Mouse (Mus musculus): Measurements from ENCODE around the gene Arid1b. TPM values are rescaled to one million over a fixed set of nuclear protein-coding genes. Genes with fewer than 3 reads are reported as not detected.
A peak's percentile ranks its signal among the peaks of the same experiment; 100 is the strongest.

Gene Arid1b
- polyA plus RNA-seq, 1 experiment from 2014 or later = 17.4 TPM

GRCm38 (mm10) chr17:5269774-5270173 is 275.6 kb downstream of the Arid1b start:
- peaks cover 27% of the 10 kb centered on the region; the same call in 1 of the 2 replicates for H3K4me1 ChIP-seq
- no peak for ATAC-seq (ENCODE audit: low FRiP score, low read depth)
- H3K4me2 ChIP-seq (replicated peaks) = no peak overlapping the region
- H3K36me3 ChIP-seq = 0 out of 2 replicates have a peak, but pooled peaks cover under 1% of the 10 kb centered on the region
- H3K9me3 ChIP-seq = no peaks in the 10 kb centered on the region
- no peak overlapping the region for H3K4me3 ChIP-seq
- WGBS = 85% methylated on average over 16 of the region's 16 CpGs
- H3K27me3 ChIP-seq = no peaks in the 10 kb centered on the region
- H3K9ac ChIP-seq (replicated peaks) = no peak overlapping the region
- no peak overlapping the region for H3K27ac ChIP-seq (replicated peaks)

- H3K4me2 ChIP-seq (replicated peaks) = no peak overlapping the region
- 66% methylated on average over 6 of the region's 6 CpGs for WGBS
- H3K27ac ChIP-seq (replicated peaks) = no peak overlapping the region
- H3K4me1 ChIP-seq = peaks cover 27% of the 10 kb centered on the region; the same call in 1 of the 2 replicates
- H3K36me3 ChIP-seq = no peaks in the 10 kb centered on the region
- no peaks in the 10 kb centered on the region for H3K9me3 ChIP-seq
- no peak for ATAC-seq (ENCODE audit: low FRiP score, low read depth)
- no peaks in the 10 kb centered on the region for H3K27me3 ChIP-seq
- no peak overlapping the region for H3K9ac ChIP-seq (replicated peaks)
- H3K4me3 ChIP-seq = no peak overlapping the region
Observed at GRCm38 (mm10) chr17:5270823-5271222, 276.7 kb downstream of the Arid1b start.

GRCm38 (mm10) chr17:5273118-5273517 is 279.0 kb downstream of the Arid1b start:
- ATAC-seq (ENCODE audit: low FRiP score, low read depth) = no peak
- Histone ChIP-seq H3K4me1 (peaks cover 18% of the 10 kb centered on the region; the same call in 1 of the 2 replicates), H3K36me3 (no peaks in the 10 kb centered on the region; the same call in 1 of the 2 replicates), H3K4me3 (no peak overlapping the region), H3K4me2 (replicated peaks) (no peak overlapping the region), H3K9ac (replicated peaks) (no peak overlapping the region), H3K9me3 (no peaks in the 10 kb centered on the region), H3K27ac (replicated peaks) (no peak overlapping the region), H3K27me3 (no peaks in the 10 kb centered on the region)
- 92% methylated on average over 3 of the region's 3 CpGs for WGBS

- no peak overlapping the region for H3K27ac ChIP-seq (replicated peaks)
- no peak for ATAC-seq (ENCODE audit: low FRiP score, low read depth)
Observed at GRCm38 (mm10) chr17:5273685-5274084, 279.6 kb downstream of the Arid1b start.

GRCm38 (mm10) chr17:5274429-5274828 is 280.3 kb downstream of the Arid1b start:
- Histone ChIP-seq H3K9me3 (no peaks in the 10 kb centered on the region), H3K9ac (replicated peaks) (no peak overlapping the region), H3K36me3 (peaks cover 9% of the 10 kb centered on the region; the same call in 1 of the 2 replicates), H3K4me2 (replicated peaks) (no peak overlapping the region), H3K27ac (replicated peaks) (no peak overlapping the region), H3K27me3 (no peaks in the 10 kb centered on the region), H3K4me1 (peaks cover 18% of the 10 kb centered on the region; the same call in 1 of the 2 replicates), H3K4me3 (no peak overlapping the region)
- ATAC-seq (ENCODE audit: low FRiP score, low read depth) = no peak
- WGBS = 82% methylated on average over 3 of the region's 3 CpGs

More at GRCm38 (mm10) chr17:5273685-5274084, 279.6 kb downstream of the Arid1b start:
- Histone ChIP-seq H3K9ac (replicated peaks) (no peak overlapping the region), H3K4me3 (no peak overlapping the region), H3K4me1 (peaks cover 18% of the 10 kb centered on the region; the same call in 1 of the 2 replicates), H3K9me3 (no peaks in the 10 kb centered on the region), H3K36me3 (peaks cover 2% of the 10 kb centered on the region; the same call in 1 of the 2 replicates), H3K27me3 (no peaks in the 10 kb centered on the region), H3K4me2 (replicated peaks) (no peak overlapping the region)
- 90% methylated on average over 3 of the region's 3 CpGs for WGBS

- H3K4me3 ChIP-seq = no peak overlapping the region
- no peak overlapping the region for H3K4me2 ChIP-seq (replicated peaks)
- H3K4me1 ChIP-seq = peaks cover 16% of the 10 kb centered on the region; the same call in 1 of the 2 replicates
- no peaks in the 10 kb centered on the region for H3K27me3 ChIP-seq
- ATAC-seq (ENCODE audit: low FRiP score, low read depth) = no peak
- H3K9ac ChIP-seq (replicated peaks) = no peak overlapping the region
- 95% methylated on average over 6 of the region's 6 CpGs for WGBS
- no peaks in the 10 kb centered on the region for H3K9me3 ChIP-seq
- H3K36me3 ChIP-seq = peaks cover 9% of the 10 kb centered on the region; the same call in 1 of the 2 replicates
- no peak overlapping the region for H3K27ac ChIP-seq (replicated peaks)
Observed at GRCm38 (mm10) chr17:5275749-5276148, 281.6 kb downstream of the Arid1b start.

- 0 out of 2 replicates have a peak, but pooled peaks cover under 1% of the 10 kb centered on the region for H3K4me1 ChIP-seq
- peaks cover 9% of the 10 kb centered on the region; the same call in 1 of the 2 replicates for H3K36me3 ChIP-seq
- no peak overlapping the region for H3K27ac ChIP-seq (replicated peaks)
- H3K9ac ChIP-seq (replicated peaks) = no peak overlapping the region
- no peaks in the 10 kb centered on the region for H3K27me3 ChIP-seq
- H3K4me3 ChIP-seq = no peak overlapping the region
- H3K9me3 ChIP-seq = no peaks in the 10 kb centered on the region
- no peak for ATAC-seq (ENCODE audit: low FRiP score, low read depth)
- H3K4me2 ChIP-seq (replicated peaks) = no peak overlapping the region
- 93% methylated on average over 17 of the region's 17 CpGs for WGBS
Observed at GRCm38 (mm10) chr17:5277137-5277871, 283.2 kb downstream of the Arid1b start.

- H3K4me2 ChIP-seq (replicated peaks) = no peak overlapping the region
- peaks cover 8% of the 10 kb centered on the region for H3K4me1 ChIP-seq
- no peaks in the 10 kb centered on the region for H3K27me3 ChIP-seq
- WGBS = 86% methylated on average over 4 of the region's 4 CpGs
- H3K9ac ChIP-seq (replicated peaks) = no peak overlapping the region
- ATAC-seq (ENCODE audit: low FRiP score, low read depth) = no peak
- H3K4me3 ChIP-seq = no peak overlapping the region
- 0 out of 2 replicates have a peak overlapping the region, but pooled peaks have one; percentile 1 for H3K27ac ChIP-seq (replicated peaks)
- H3K36me3 ChIP-seq = peaks cover 12% of the 10 kb centered on the region; the same call in 1 of the 2 replicates
- H3K9me3 ChIP-seq = no peaks in the 10 kb centered on the region
Observed at GRCm38 (mm10) chr17:5280499-5281053, 286.4 kb downstream of the Arid1b start.

- no peak overlapping the region for H3K4me3 ChIP-seq
- no peak overlapping the region for H3K27ac ChIP-seq (replicated peaks)
- no peak overlapping the region for H3K9ac ChIP-seq (replicated peaks)
- no peak overlapping the region for H3K4me2 ChIP-seq (replicated peaks)
- H3K9me3 ChIP-seq = no peaks in the 10 kb centered on the region
- peaks cover 31% of the 10 kb centered on the region for H3K4me1 ChIP-seq
- ATAC-seq (ENCODE audit: low FRiP score, low read depth) = no peak
- H3K36me3 ChIP-seq = peaks cover 2% of the 10 kb centered on the region; the same call in 1 of the 2 replicates
- H3K27me3 ChIP-seq = no peaks in the 10 kb centered on the region
- 84% methylated on average over 10 of the region's 10 CpGs for whole genome bisulfite sequencing
Observed at GRCm38 (mm10) chr17:5284783-5285182, 290.7 kb downstream of the Arid1b start.

- no peaks in the 10 kb centered on the region for H3K27me3 ChIP-seq
- no peak overlapping the region for H3K4me3 ChIP-seq
- peak overlapping the region; percentile 17; the same call in 1 of the 2 replicates for H3K27ac ChIP-seq (replicated peaks)
- H3K9ac ChIP-seq (replicated peaks) = no peak overlapping the region
- H3K4me2 ChIP-seq (replicated peaks) = no peak overlapping the region
- H3K9me3 ChIP-seq = no peaks in the 10 kb centered on the region
- 84% methylated on average over 13 of the region's 13 CpGs for WGBS
- peaks cover 31% of the 10 kb centered on the region for H3K4me1 ChIP-seq
- ATAC-seq (ENCODE audit: low FRiP score, low read depth) = no peak
- peaks cover 5% of the 10 kb centered on the region for H3K36me3 ChIP-seq
Observed at GRCm38 (mm10) chr17:5285877-5286440, 291.8 kb downstream of the Arid1b start.

GRCm38 (mm10) chr17:5286571-5287209 is 292.6 kb downstream of the Arid1b start:
- WGBS = 73% methylated on average over 15 of the region's 15 CpGs
- no peaks in the 10 kb centered on the region for H3K9me3 ChIP-seq

More at GRCm38 (mm10) chr17:5286571-5287209, 292.6 kb downstream of the Arid1b start:
- H3K36me3 ChIP-seq = peaks cover 12% of the 10 kb centered on the region
- H3K9ac ChIP-seq (replicated peaks) = no peak overlapping the region
- H3K27me3 ChIP-seq = no peaks in the 10 kb centered on the region
- no peak overlapping the region for H3K4me2 ChIP-seq (replicated peaks)
- peaks cover 31% of the 10 kb centered on the region for H3K4me1 ChIP-seq
- 0 out of 2 replicates have a peak overlapping the region, but pooled peaks have one; percentile 17 for H3K27ac ChIP-seq (replicated peaks)
- ATAC-seq (ENCODE audit: low FRiP score, low read depth) = no peak
- no peak overlapping the region for H3K4me3 ChIP-seq

All from midbrain, embryonic 12.5 days (tissue).